Mouse (Mus musculus) heart, embryonic 11.5 days (tissue): Measurements from ENCODE around the gene H2-Q10. TPM values are rescaled to one million over a fixed set of nuclear protein-coding genes. Genes with fewer than 3 reads are reported as not detected.
"Not testable (repeated sequence)": the region's sequence is repeated elsewhere in the genome, so short reads cannot be mapped to it uniquely, and the experiment has no call there.

ENCODE experiments used
- ATAC-seq: fragments of 200-750 bp; cut with Nextera tagmentation; replicated peaks from 2 replicates; pipeline ENCODE4 v1.8.0; 2017; ENCODE audit warnings: moderate library complexity; ENCODE audit not compliant: insufficient number of reproducible peaks, low FRiP score, low TSS enrichment
- H3K27ac ChIP-seq: fragments of 300-500 bp; sonication (generic); 2 replicates; pipeline ENCODE4 v1.5.1; 2014; ENCODE audit warnings: mild to moderate bottlenecking, low read depth, low read length
- H3K27me3 ChIP-seq: fragments of 300-500 bp; sonication (generic); 2 replicates; pipeline ENCODE4 v1.6.1; 2014; ENCODE audit warnings: mild to moderate bottlenecking, low read length, mixed read lengths; ENCODE audit not compliant: control insufficient read depth, insufficient read depth
- H3K36me3 ChIP-seq: fragments of 300-500 bp; sonication (generic); 2 replicates; pipeline ENCODE4 v1.6.1; 2014; ENCODE audit warnings: mild to moderate bottlenecking, low read length, moderate library complexity, mixed read lengths; ENCODE audit not compliant: control insufficient read depth, insufficient read depth
- H3K4me1 ChIP-seq: fragments of 300-500 bp; sonication (generic); 2 replicates; pipeline ENCODE4 v1.6.1; 2014; ENCODE audit warnings: low read length; ENCODE audit not compliant: control insufficient read depth, insufficient read depth
- H3K4me2 ChIP-seq: fragments of 300-500 bp; sonication (generic); 2 replicates; pipeline ENCODE4 v1.6.1; 2014; ENCODE audit warnings: mild to moderate bottlenecking, moderate library complexity
- H3K4me3 ChIP-seq: fragments of 300-500 bp; sonication (generic); 2 replicates; pipeline ENCODE4 v1.5.1; 2014; ENCODE audit warnings: low read depth, low read length
- H3K9ac ChIP-seq: fragments of 300-500 bp; sonication (generic); 2 replicates; pipeline ENCODE4 v1.6.1; 2014; ENCODE audit warnings: mild to moderate bottlenecking, low read depth, low read length, moderate library complexity
- H3K9me3 ChIP-seq: fragments of 300-500 bp; sonication (generic); replicated peaks from 2 replicates; pipeline ENCODE4 v1.6.1; 2016; ENCODE audit warnings: low read length; ENCODE audit not compliant: control insufficient read depth
- WGBS: fragments of 180-500 bp; shearing (Covaris S2); extraction: QIAGEN DNeasy Blood & Tissue Kit; methylation state at CpG from one replicate; pipeline ENCODE4 v1.1.7; 2014; ENCODE audit not compliant: insufficient replicate concordance; 5-methylcytosine and 5-hydroxymethylcytosine counted together
- polyA plus RNA-seq: library from polyadenylated mRNA; unstranded; fragments of >200 nt; fragmentation: Nextera tagmentation; extraction: Ambion mirVana; gene quantifications from 2 replicates; pipeline ENCODE4 v1.2.1, GENCODE M21; 2014

H2-Q10 gene
- polyA plus RNA-seq, 1 experiment from 2014 or later = 1.4 TPM

DNA sequence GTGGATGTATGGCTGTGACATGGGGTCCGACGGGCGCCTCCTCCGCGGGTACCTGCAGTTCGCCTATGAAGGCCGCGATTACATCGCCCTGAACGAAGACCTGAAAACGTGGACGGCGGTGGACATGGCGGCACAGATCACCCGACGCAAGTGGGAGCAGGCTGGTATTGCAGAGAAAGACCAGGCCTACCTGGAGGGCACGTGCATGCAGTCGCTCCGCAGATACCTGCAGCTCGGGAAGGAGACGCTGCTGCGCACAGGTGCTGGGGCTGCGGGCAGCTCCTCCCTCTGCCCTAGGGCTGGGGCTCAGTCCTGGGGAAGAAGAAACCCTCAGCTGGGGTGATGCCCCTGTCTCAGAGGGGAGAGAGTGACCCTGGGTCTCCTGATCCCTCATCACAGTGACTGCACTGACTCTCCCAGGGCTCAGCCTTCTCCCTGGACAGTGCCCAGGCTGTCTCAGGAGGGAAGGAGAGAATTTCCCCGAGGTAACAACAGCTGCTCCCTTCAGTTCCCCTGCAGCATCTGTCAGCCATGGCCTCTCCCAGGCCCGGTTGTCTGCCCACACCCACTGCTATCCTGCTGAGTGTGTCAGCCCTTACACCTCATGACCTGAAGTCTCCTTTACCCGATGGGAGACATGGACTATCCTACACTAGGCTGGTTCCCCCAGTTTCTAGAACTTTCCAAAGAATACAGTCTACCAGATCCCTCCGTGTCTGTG, 29.8 kb upstream of the H2-Q10 start:
- H3K9me3 ChIP-seq, ATAC-seq, H3K36me3 ChIP-seq, H3K27ac ChIP-seq, H3K4me2 ChIP-seq, H3K4me3 ChIP-seq, H3K9ac ChIP-seq, H3K4me1 ChIP-seq: not testable (repeated sequence)
- H3K27me3 ChIP-seq = peaks cover 24% of the 10 kb centered on the region
- WGBS = 32% methylated on average over 27 of the region's 27 CpGs

DNA sequence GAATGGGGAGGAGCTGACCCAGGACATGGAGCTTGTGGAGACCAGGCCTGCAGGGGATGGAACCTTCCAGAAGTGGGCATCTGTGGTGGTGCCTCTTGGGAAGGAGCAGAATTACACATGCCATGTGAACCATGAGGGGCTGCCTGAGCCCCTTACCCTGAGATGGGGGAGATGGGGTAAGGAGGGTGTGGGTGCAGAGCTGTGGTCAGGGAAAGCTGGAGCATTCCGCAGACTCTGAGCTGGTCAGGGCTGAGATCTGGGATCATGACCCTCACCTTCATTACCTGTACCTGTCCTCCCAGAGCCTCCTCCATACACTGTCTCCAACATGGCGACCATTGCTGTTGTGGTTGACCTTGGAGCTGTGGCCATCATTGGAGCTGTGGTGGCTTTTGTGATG, 27.5 kb upstream of the H2-Q10 start:
- ATAC-seq = not testable (repeated sequence)

DNA sequence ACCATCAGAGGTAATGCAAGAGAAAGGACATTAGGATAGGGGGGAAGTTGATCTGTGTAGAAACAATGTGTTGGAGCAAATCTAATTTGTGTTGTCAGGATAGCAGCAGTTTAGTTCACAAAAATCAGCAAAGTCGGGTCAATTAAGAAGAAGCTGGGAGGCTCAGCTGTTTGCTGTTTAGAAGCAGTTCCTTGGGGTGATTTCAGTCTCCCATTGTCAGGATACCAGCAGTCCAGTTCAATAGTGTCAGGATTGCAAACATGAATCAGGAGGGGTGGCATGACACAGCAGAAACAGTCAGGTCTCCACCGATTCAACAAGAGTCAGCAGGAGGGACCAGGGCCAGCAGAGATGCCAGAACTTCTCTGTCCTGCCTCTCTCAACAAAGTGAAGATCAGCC, 25.4 kb upstream of the H2-Q10 start:
- WGBS = 84% methylated on average over 2 of the region's 2 CpGs
- not testable (repeated sequence) for H3K36me3 ChIP-seq, H3K4me3 ChIP-seq, ATAC-seq, H3K9ac ChIP-seq, H3K4me2 ChIP-seq, H3K9me3 ChIP-seq, H3K27ac ChIP-seq, H3K4me1 ChIP-seq, H3K27me3 ChIP-seq

More for the DNA sequence above, 27.5 kb upstream of the H2-Q10 start:
- H3K27ac ChIP-seq, H3K9me3 ChIP-seq, H3K4me1 ChIP-seq, H3K9ac ChIP-seq, H3K36me3 ChIP-seq, H3K4me2 ChIP-seq, H3K4me3 ChIP-seq: not testable (repeated sequence)
- WGBS = 75% methylated on average over 2 of the region's 2 CpGs
- peaks cover 22% of the 10 kb centered on the region for H3K27me3 ChIP-seq

DNA sequence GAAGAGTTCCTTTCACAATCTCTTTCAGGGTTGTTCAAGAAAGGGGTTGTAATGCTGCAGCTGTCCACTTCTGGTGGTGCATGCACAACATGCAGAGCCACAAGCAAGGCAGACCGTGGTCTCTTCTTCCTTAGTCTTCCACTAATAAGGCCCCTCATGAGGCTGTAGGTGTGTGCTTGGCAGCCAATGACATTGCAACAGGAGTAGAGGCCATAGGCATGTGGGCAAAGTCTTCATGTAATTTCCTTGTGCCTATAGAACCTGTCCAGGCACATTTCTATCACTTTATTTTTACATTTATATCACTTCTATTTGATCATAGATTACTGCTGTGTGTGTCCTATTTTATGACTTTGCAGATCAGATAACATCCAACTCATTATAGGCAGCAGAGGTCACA, 11.6 kb upstream of the H2-Q10 start:
- not testable (repeated sequence) for ATAC-seq, H3K36me3 ChIP-seq, H3K4me2 ChIP-seq, H3K27ac ChIP-seq, H3K9me3 ChIP-seq, H3K4me1 ChIP-seq, H3K27me3 ChIP-seq, H3K9ac ChIP-seq, H3K4me3 ChIP-seq
- WGBS = no CpG with 5 or more reads among the region's 1 CpGs

DNA sequence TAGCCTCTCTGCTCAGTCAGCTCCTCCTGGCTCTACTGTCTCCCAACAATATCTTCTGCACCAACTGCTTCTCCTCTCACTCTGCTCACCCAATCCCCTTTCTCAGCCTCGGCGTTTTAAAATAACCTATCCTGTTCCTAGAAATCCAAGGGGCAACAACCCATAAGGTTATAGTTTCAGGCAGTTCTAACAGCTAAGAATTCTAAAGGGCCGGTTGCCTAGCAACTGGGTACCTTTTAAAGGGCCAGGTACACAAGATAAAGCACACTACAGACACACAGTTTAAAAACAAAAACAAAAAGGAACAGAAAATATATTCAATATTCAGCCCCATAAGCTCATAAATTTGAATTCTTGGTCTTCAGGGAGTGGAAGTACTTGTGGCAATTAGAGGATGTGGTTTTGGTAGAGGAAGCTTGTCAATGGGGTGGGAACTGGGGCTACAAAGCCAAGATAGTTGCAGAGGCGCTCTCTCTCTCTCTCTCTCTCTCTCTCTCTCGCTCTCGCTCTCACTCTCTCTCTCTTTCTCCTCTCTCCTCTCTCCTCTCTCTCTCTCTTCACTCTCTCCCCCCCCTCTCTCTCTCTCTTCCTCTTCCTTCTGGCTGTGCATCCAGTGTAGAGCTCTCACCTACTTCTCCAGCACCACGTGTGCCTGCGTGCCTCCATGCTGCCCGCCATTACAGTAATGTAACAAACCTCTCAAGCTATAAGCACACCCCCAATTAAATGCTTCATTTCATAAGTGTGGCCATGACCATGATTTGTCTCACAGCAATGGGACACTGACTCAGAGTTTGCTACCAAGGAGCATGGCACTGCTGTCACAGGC, 9.2 kb upstream of the H2-Q10 start:
- H3K27me3 ChIP-seq, H3K4me1 ChIP-seq, H3K4me2 ChIP-seq, H3K27ac ChIP-seq, ATAC-seq, H3K9ac ChIP-seq, H3K9me3 ChIP-seq, H3K4me3 ChIP-seq, H3K36me3 ChIP-seq: not testable (repeated sequence)
- WGBS = 54% methylated on average over 3 of the region's 9 CpGs

DNA sequence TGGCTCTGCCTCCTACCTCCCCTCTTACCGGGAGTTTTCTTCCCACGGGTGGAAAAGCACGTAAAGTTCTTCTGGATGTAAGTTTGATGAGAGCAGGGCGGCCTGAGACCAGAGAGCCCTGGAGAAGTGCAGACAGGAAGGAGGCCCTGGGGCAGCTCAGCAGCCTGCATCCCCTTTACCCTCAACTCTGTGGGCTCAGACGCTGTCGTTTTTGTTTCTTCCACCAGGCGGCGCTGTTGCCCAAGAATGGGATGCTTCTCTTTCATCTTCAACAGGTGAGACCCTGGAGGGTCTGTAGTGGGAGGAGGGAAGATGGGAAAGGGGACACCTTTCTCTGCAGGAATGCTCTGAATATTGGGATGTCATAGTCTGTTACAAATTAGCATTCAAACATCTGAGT, 4.2 kb upstream of the H2-Q10 start:
- not testable (repeated sequence) for H3K4me3 ChIP-seq, ATAC-seq, H3K9me3 ChIP-seq, H3K27ac ChIP-seq, H3K4me1 ChIP-seq, H3K36me3 ChIP-seq, H3K9ac ChIP-seq, H3K4me2 ChIP-seq
- peaks cover 21% of the 10 kb centered on the region for H3K27me3 ChIP-seq
- 5% methylated on average over 8 of the region's 8 CpGs for WGBS

DNA sequence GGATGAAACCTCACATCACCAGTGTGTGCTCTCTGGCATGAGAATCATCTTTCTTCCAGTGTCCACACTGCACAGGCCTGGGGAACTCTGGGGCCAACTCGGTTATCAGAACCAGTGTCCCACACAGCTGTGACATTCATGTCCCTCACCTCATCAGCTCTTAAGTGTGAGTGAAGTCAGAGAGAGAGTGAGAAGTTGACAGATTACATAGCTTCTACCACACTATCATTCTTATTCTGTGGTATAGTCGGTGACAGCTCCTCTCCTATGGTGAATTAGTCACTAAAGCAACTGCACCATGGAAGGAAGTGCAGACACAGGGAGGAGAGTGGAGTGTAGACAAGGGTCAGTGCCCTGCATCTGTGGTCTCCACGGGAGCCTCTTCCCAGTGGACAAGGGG, 953 bp upstream of the H2-Q10 start:
- peaks cover 26% of the 10 kb centered on the region for H3K27me3 ChIP-seq
- not testable (repeated sequence) for H3K27ac ChIP-seq, H3K9me3 ChIP-seq, H3K4me1 ChIP-seq, H3K9ac ChIP-seq, H3K4me3 ChIP-seq, H3K4me2 ChIP-seq, ATAC-seq, H3K36me3 ChIP-seq
- 41% methylated on average over 3 of the region's 3 CpGs for WGBS

DNA sequence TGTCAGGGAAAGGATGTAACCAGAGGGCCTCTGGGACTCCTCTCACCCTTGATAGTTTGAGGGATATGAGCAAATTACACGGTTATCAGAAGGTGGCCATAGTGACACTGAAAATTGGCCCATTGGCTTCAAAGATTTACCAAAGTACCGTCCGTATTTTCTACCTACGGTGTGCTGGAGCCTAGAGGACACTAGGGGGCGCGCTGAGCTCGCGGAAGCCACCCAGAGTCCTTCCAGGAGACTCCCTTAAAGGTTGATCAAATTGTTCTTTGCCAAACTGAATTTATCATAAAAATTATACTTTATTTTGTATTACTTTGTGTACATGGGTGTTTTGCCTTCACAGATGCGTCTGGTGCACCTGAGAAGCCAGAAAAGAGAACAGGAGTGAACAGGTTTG, 14.2 kb downstream of the H2-Q10 start:
- no peak overlapping the region for H3K4me3 ChIP-seq
- no peak for ATAC-seq
- H3K36me3 ChIP-seq = no peaks in the 10 kb centered on the region
- WGBS = 1% methylated on average over 9 of the region's 9 CpGs
- H3K4me1 ChIP-seq = no peaks in the 10 kb centered on the region
- no peaks in the 10 kb centered on the region for H3K27me3 ChIP-seq
- H3K4me2 ChIP-seq = no peak overlapping the region
- no peak overlapping the region for H3K9ac ChIP-seq
- no peak overlapping the region for H3K27ac ChIP-seq
- H3K9me3 ChIP-seq = no peaks in the 10 kb centered on the region
